Mouse (Mus musculus) limb, embryonic 14.5 days (tissue): ENCODE results near the gene Hdac4. TPM values are rescaled to one million over a fixed set of nuclear protein-coding genes. Genes with fewer than 3 reads are reported as not detected.

Experiments
- ATAC-seq: fragments of 200-750 bp; cut with Nextera tagmentation; 2 replicates; pipeline ENCODE4 v1.8.0; 2017; ENCODE audit warnings: low read depth, moderate number of reproducible peaks, moderate TSS enrichment; ENCODE audit not compliant: low FRiP score
- DNase-seq: peaks from one replicate; pipeline ENCODE4 v3.0.0-alpha.2; 2015; ENCODE audit warnings: low spot score
- H3K27ac ChIP-seq: fragments of 300-500 bp; sonication (generic); replicated peaks from 2 replicates; pipeline ENCODE4 v1.5.1; 2014; ENCODE audit warnings: low read depth, mild to moderate bottlenecking, low read length, moderate library complexity, mixed read lengths
- H3K27me3 ChIP-seq: fragments of 300-500 bp; sonication (generic); 2 replicates; pipeline ENCODE4 v1.6.1; 2014; ENCODE audit warnings: low read length, mixed read lengths; ENCODE audit not compliant: control insufficient read depth, insufficient read depth
- H3K36me3 ChIP-seq: fragments of 300-500 bp; sonication (generic); 2 replicates; pipeline ENCODE4 v1.6.1; 2014; ENCODE audit warnings: mild to moderate bottlenecking, low read length, moderate library complexity, mixed read lengths; ENCODE audit not compliant: control insufficient read depth, insufficient read depth
- H3K4me1 ChIP-seq: fragments of 300-500 bp; sonication (generic); 2 replicates; pipeline ENCODE4 v1.6.1; 2014; ENCODE audit warnings: antibody characterized with exemption, low read length, mixed read lengths; ENCODE audit not compliant: control insufficient read depth, insufficient read depth
- H3K4me2 ChIP-seq: fragments of 300-500 bp; sonication (generic); replicated peaks from 2 replicates; pipeline ENCODE4 v1.6.1; 2014; ENCODE audit warnings: low read depth, mild to moderate bottlenecking, low read length, moderate library complexity; ENCODE audit not compliant: severe bottlenecking
- H3K4me3 ChIP-seq: fragments of 300-500 bp; sonication (generic); replicated peaks from 2 replicates; pipeline ENCODE4 v1.5.1; 2014; ENCODE audit warnings: low read length
- H3K9ac ChIP-seq: fragments of 300-500 bp; sonication (generic); 2 replicates; pipeline ENCODE4 v1.6.1; 2014; ENCODE audit warnings: mild to moderate bottlenecking, low read depth, low read length, moderate library complexity; ENCODE audit not compliant: severe bottlenecking
- H3K9me3 ChIP-seq: fragments of 300-500 bp; sonication (generic); 2 replicates; pipeline ENCODE4 v1.6.1; 2016; ENCODE audit warnings: low read length; ENCODE audit not compliant: control insufficient read depth
- POLR2A ChIP-seq: fragments of 200-500 bp; IDR thresholded peaks from 2 replicates; pipeline ENCODE4 v1.8.0; 2012; ENCODE audit warnings: inconsistent platforms, mild to moderate bottlenecking, moderate library complexity, borderline replicate concordance; ENCODE audit not compliant: insufficient read depth, insufficient read length; ENCODE audit errors: extremely low read depth
- WGBS: fragments of 180-500 bp; shearing (Covaris S2); extraction: QIAGEN DNeasy Blood & Tissue Kit; methylation state at CpG from one replicate; pipeline ENCODE4 v1.1.7; 2014; 5-methylcytosine and 5-hydroxymethylcytosine counted together
- polyA plus RNA-seq, 2 experiments: library from polyadenylated mRNA; depleted of rRNA in 1 of 2; stranded (reverse) in 1 of 2; unstranded in 1 of 2; fragments of >200 nt; fragmentation: Nextera tagmentation in 1 of 2; extraction: Ambion mirVana in 1 of 2; gene quantifications; 2 replicates each; pipeline versions ENCODE4 v1.2.1 to v1.2.3; 2012 to 2014

Gene Hdac4
- polyA plus RNA-seq, 2 experiments = 15.2 to 25.4 TPM

DNA sequence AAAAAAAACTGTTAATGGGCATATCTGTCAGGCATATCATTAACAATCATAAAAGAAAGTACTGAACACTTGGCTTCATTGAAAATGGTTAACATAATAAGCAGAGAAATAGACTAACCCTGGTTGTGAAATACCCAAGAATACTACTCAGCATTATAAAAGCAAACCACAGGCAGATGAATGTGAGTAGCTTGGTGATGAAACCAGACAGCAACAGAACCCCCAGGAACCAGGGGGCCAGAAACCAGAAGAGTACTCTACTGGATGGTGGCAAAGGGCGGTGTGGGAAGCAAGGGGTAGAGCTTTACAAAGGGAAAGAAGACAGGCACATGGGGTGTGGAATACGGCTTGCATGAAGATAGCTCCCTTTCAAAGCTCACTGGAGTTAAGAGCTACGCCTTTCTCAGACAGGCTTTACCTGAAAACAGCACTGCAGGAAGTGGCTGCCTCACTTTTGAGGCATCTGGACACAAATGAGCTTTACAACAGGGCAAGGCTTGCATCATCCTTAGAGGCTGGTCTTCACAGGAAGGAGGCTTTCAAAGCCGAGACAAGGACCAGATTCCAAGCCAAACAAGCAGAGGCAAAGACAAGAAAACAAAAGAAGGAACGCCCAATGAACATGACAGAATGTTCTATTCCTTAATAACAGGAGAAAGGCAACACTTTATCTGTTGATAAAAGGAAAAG, 12.3 kb downstream of the Hdac4 start:
- Histone ChIP-seq H3K27ac (no peak overlapping the region), H3K36me3 (no peaks in the 10 kb centered on the region), H3K4me3 (no peak overlapping the region), H3K27me3 (no peaks in the 10 kb centered on the region), H3K9ac (no peak overlapping the region), H3K9me3 (no peaks in the 10 kb centered on the region), H3K4me1 (peaks cover 13% of the 10 kb centered on the region), H3K4me2 (no peak overlapping the region)
- no peak for TF ChIP-seq POLR2A
- DNase-seq = no peak
- ATAC-seq = no peak
- 68% methylated on average over 5 of the region's 5 CpGs for WGBS

- DNase-seq (no peak), ATAC-seq (no peak)
- H3K27ac ChIP-seq = no peak overlapping the region
- H3K36me3 ChIP-seq = no peaks in the 10 kb centered on the region
- no peak for TF ChIP-seq POLR2A
- WGBS = 74% methylated on average over 2 of the region's 2 CpGs
- H3K4me2 ChIP-seq = no peak overlapping the region
- H3K4me1 ChIP-seq = peaks cover 22% of the 10 kb centered on the region
- H3K9ac ChIP-seq = no peak overlapping the region
- H3K9me3 ChIP-seq = no peaks in the 10 kb centered on the region
- H3K4me3 ChIP-seq = no peak overlapping the region
- H3K27me3 ChIP-seq = no peaks in the 10 kb centered on the region
Measured at GRCm38 (mm10) chr1:92181970-92182369, 13.5 kb downstream of the Hdac4 start.

- Histone ChIP-seq H3K4me2 (peak overlapping the region; percentile 83), H3K9ac (peak overlapping the region; percentile 87), H3K4me1 (peaks cover 22% of the 10 kb centered on the region), H3K9me3 (no peaks in the 10 kb centered on the region), H3K27ac (peak overlapping the region; percentile 98), H3K27me3 (no peaks in the 10 kb centered on the region), H3K4me3 (peak overlapping the region; percentile 77), H3K36me3 (no peaks in the 10 kb centered on the region)
- peak; percentile 97 for ATAC-seq
- peak; percentile 79; the same call in 1 of the 2 replicates for TF ChIP-seq POLR2A
- peak; percentile 100 for DNase-seq
- under 1% methylated on average over 63 of the region's 97 CpGs for WGBS
Measured at GRCm38 (mm10) chr1:92180141-92181137, 15.1 kb downstream of the Hdac4 start.

DNA sequence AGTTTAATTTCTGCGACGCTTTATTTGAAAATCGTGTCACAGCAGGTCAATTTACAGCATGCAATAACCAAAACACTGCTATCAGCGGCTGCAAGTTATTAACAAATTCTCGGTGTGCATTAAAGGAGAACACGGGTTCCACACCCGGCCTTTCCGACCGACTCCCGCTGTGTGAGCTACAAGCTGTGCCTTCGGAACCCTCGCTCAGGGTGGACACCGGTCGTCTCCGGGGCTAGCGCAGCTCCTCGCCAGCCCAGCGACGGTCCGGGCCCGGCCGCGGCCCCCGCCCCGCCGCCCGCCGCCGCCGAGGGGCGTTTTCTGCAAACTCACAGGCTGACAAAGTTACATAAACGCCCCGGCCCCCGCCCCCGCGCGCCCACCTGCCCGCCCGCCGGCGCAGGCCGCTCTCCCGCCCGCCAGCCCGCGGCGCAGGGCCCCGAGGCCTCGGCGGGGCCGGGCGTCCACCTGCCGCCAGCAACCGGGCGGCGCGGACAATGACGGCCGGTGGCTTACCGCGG, 16.0 kb downstream of the Hdac4 start:
- peaks cover 25% of the 10 kb centered on the region for H3K4me1 ChIP-seq
- H3K27ac ChIP-seq = peak overlapping the region; percentile 93
- peak; percentile 28 for DNase-seq
- WGBS = under 1% methylated on average over 44 of the region's 61 CpGs
- ATAC-seq = 0 out of 2 replicates have a peak, but pooled peaks have one; percentile 1
- H3K9me3 ChIP-seq = no peaks in the 10 kb centered on the region
- peak overlapping the region; percentile 83 for H3K4me2 ChIP-seq
- no peak for TF ChIP-seq POLR2A
- no peaks in the 10 kb centered on the region for H3K36me3 ChIP-seq
- no peaks in the 10 kb centered on the region for H3K27me3 ChIP-seq
- H3K4me3 ChIP-seq = peak overlapping the region; percentile 77
- peak overlapping the region; percentile 84 for H3K9ac ChIP-seq

- TF ChIP-seq POLR2A = no peak
- Histone ChIP-seq H3K27ac (peak overlapping the region; percentile 93), H3K4me3 (peak overlapping the region; percentile 77), H3K4me2 (peak overlapping the region; percentile 83), H3K4me1 (peaks cover 30% of the 10 kb centered on the region), H3K9me3 (no peaks in the 10 kb centered on the region), H3K9ac (peak overlapping the region; percentile 84), H3K36me3 (no peaks in the 10 kb centered on the region), H3K27me3 (no peaks in the 10 kb centered on the region)
- no peak for DNase-seq
- 3% methylated on average over 11 of the region's 11 CpGs for WGBS
- no peak for ATAC-seq
Measured at GRCm38 (mm10) chr1:92179070-92179469, 16.4 kb downstream of the Hdac4 start.
